Mouse (Mus musculus) liver, adult 2 months (tissue): ENCODE measurements around the gene Hsp90ab1. TPM values are rescaled to one million over a fixed set of nuclear protein-coding genes. Genes with fewer than 3 reads are reported as not detected.

Experiments
- DNase-seq: peaks from one replicate; pipeline ENCODE4 v3.0.0-alpha.2; 2011; ENCODE audit warnings: low read depth, low spot score; ENCODE audit errors: extremely low read depth
- H3K27ac ChIP-seq: fragments of 200-500 bp; replicated peaks from 2 replicates; pipeline ENCODE4 v1.5.1; 2012; ENCODE audit warnings: low read depth, mild to moderate bottlenecking, control low read depth, inconsistent platforms, low read length; ENCODE audit not compliant: insufficient read depth
- H3K27me3 ChIP-seq: fragments of 200-500 bp; 2 replicates; pipeline ENCODE4 v1.6.1; 2012; ENCODE audit warnings: mild to moderate bottlenecking, moderate library complexity, low read length, inconsistent platforms; ENCODE audit not compliant: control insufficient read depth, insufficient read depth
- H3K36me3 ChIP-seq: fragments of 200-500 bp; 2 replicates; pipeline ENCODE4 v1.6.1; 2012; ENCODE audit warnings: low read length, inconsistent platforms; ENCODE audit not compliant: control insufficient read depth, insufficient read depth
- H3K4me1 ChIP-seq: fragments of 200-500 bp; 2 replicates; pipeline ENCODE4 v1.6.1; 2011; ENCODE audit warnings: low read length; ENCODE audit not compliant: control insufficient read depth, insufficient read depth
- H3K4me3 ChIP-seq: fragments of 200-500 bp; 2 replicates; pipeline ENCODE4 v1.5.1; 2011; ENCODE audit warnings: low read depth, mild to moderate bottlenecking, control low read depth, low read length, moderate library complexity; ENCODE audit not compliant: insufficient read depth
- H3K79me2 ChIP-seq: fragments of 200-500 bp; 2 replicates; pipeline ENCODE4 v1.6.1; 2012; ENCODE audit warnings: inconsistent platforms, mild to moderate bottlenecking, low read length, moderate library complexity; ENCODE audit not compliant: control insufficient read depth, insufficient read depth
- H3K9ac ChIP-seq: fragments of 200-500 bp; 2 replicates; pipeline ENCODE4 v1.6.1; 2012; ENCODE audit warnings: low read depth, mild to moderate bottlenecking, control low read depth, inconsistent platforms, low read length
- CTCF ChIP-seq: fragments of 200-500 bp; IDR thresholded peaks from 2 replicates; pipeline ENCODE4 v1.5.1; 2011; ENCODE audit warnings: low read depth, low read length, control low read depth
- POLR2A ChIP-seq: fragments of 200-500 bp; IDR thresholded peaks from 2 replicates; pipeline ENCODE4 v1.6.1; 2011; ENCODE audit warnings: low read length, control low read depth; ENCODE audit not compliant: insufficient read depth; ENCODE audit errors: extremely low read depth
- WGBS: fragments of 180-500 bp; shearing (Covaris S2); methylation state at CpG from one replicate; pipeline ENCODE4 v1.1.7; 2018; 5-methylcytosine and 5-hydroxymethylcytosine counted together
- polyA plus RNA-seq: library from polyadenylated mRNA; depleted of rRNA; stranded (reverse); fragments of >200 nt; gene quantifications from 2 replicates; pipeline ENCODE4 v1.2.3, GENCODE M21; 2012
- total RNA-seq: library from RNA; depleted of rRNA; stranded (reverse); fragments of >200 nt; gene quantifications from 2 replicates; pipeline ENCODE4 v1.2.3, GENCODE M21; 2014

The Hsp90ab1 gene
- total and polyA plus RNA-seq, 2 experiments, result 226 to 248 TPM

- peaks cover 51% of the 10 kb centered on the region for H3K4me1 ChIP-seq
- no peak overlapping the region; the same call in 1 of the 2 replicates for H3K9ac ChIP-seq
- H3K27ac ChIP-seq, result peak overlapping the region; percentile 88
These were observed 13.4 kb upstream of the Hsp90ab1 start for GRCm38 (mm10) chr17:45586449-45586837.

DNA sequence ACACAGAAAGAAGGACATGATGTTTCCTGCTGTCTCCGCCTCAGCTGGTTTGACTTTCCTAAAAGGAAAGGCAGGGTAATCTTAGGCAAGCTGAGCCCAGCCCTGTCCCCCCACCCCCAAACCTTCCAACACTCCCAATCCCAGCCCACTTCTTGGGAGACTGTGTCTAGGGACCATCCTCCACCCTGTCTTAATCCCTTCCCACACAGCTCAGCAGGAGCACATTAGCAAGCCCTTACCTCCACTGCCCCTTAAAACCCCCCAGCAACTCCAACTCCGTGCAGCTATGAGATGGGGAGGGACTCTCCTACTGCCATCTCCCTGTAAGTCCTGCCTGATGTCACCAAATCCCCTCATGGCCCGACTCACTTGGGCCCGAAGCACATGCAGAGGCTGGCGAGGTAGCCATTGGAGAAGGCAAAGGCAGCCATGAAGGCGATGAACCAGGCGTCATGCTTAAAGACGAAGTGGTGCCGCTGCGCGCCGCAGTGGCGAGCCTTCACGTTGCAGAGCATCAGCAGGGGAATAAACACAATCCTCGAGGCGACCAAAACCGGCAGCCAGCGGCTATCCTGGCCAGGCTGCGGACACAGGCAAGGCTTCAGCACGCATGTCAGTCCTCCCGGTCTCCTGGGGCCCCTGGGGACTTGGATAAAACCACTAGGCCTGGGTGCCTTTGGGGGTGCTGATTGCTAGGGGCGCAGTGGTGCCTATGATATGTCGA lies 12.8 kb upstream of the Hsp90ab1 start:
- 74% methylated on average over 23 of the region's 23 CpGs for WGBS
- Histone ChIP-seq H3K4me1 (peaks cover 46% of the 10 kb centered on the region), H3K4me3 (no peak overlapping the region)

More at GRCm38 (mm10) chr17:45586449-45586837, 13.4 kb upstream of the Hsp90ab1 start:
- H3K79me2 ChIP-seq, result peaks cover 6% of the 10 kb centered on the region; the same call in 1 of the 2 replicates
- peak; percentile 70 for DNase-seq
- H3K27me3 ChIP-seq, result no peaks in the 10 kb centered on the region
- H3K4me3 ChIP-seq, result no peak overlapping the region
- H3K36me3 ChIP-seq, result peaks cover 25% of the 10 kb centered on the region
- TF ChIP-seq CTCF (peak; percentile 69), POLR2A (no peak)
- 59% methylated on average over 3 of the region's 3 CpGs for WGBS

DNA sequence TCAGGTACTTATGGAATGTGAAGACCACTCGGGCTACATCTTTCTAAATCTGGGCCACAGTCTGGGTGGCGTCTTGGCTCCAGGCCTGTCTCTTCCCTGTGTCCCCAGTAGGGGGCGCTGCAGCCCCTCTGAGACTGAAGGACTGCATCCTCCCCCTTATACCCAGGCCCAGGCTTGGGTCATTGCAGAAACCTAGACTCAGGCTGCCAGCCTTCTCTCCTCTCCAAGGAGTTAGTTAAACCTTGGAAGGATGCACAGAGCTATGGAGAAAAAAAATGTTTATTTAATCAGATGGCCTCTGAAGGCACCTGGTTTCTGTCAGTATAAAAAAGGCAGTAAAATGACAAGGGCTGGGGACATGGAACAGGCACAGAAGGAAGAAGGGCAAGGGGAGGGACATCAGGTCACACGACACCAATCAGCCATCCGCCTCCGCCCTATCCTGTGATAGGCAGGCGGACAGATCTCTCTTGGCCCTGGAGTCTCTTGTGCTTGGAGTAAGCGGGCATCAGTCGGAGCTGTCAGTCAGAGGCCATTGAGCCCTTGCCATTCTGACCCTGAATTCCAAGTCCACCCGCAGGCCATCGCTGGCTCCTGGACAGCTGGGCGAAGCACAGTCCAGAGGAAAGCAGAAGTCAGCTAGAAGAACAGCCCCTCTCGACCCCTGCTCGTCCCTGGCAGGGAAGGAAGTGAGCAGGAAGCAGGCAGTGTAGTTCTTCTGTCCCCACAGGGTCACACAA lies 12.0 kb upstream of the Hsp90ab1 start:
- peak; percentile 83 for TF ChIP-seq CTCF
- 0 out of 2 replicates have a peak, but pooled peaks have one; percentile 28 for TF ChIP-seq POLR2A
- DNase-seq, result peak; percentile 98
- H3K79me2 ChIP-seq, result no peaks in the 10 kb centered on the region; the same call in 1 of the 2 replicates
- H3K36me3 ChIP-seq, result peaks cover 25% of the 10 kb centered on the region
- H3K4me1 ChIP-seq, result peaks cover 38% of the 10 kb centered on the region
- no peak overlapping the region for H3K4me3 ChIP-seq
- peak overlapping the region; percentile 34 for H3K9ac ChIP-seq
- 3% methylated on average over 14 of the region's 14 CpGs for WGBS
- H3K27me3 ChIP-seq, result no peaks in the 10 kb centered on the region
- peak overlapping the region; percentile 88 for H3K27ac ChIP-seq

More for the DNA sequence above, 12.8 kb upstream of the Hsp90ab1 start:
- H3K36me3 ChIP-seq, result peaks cover 25% of the 10 kb centered on the region
- H3K79me2 ChIP-seq, result peaks cover under 1% of the 10 kb centered on the region; the same call in 1 of the 2 replicates
- DNase-seq, result no peak
- H3K9ac ChIP-seq, result peak overlapping the region; percentile 9
- H3K27ac ChIP-seq, result peak overlapping the region; percentile 88
- TF ChIP-seq CTCF, result no peak
- TF ChIP-seq POLR2A, result no peak
- H3K27me3 ChIP-seq, result no peaks in the 10 kb centered on the region

DNA sequence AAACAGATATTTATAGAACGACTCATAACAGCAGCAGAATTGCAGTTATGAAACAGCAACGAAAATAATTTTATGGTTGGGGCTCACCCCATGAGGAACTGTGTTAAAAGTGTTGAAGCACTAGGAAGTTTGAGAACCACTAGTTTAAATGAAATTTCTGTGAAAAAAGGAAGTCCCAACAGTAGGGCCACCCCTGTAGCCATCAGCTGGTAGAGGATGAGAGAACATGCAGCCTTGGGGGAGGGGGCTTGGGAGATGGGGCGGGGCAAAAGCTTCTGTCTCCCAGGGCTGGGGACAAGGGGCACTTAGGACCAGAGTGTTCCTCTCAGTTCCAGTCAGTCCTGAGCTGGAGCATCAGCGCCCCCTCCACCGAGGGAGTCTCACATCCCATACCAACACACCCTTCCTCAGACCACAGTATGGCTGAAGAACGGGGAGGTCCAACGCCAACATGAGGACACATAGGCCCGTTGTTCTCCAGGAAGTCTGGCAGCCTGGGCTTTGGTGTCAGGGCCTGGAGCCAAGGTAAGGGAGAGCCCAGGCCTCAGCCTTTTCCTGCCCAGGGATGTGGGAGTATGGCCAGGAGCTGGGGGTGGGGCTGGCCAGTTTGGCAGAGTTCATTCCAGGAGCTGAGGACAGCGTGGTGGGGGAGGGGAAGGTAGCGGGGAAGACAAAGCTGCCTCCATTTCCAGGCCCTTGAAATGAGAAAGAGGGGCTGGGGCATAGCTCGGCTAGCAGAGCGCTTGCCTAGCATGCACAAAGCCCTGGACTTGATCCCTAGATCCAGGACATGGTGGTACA lies 11.2 kb upstream of the Hsp90ab1 start:
- H3K4me3 ChIP-seq, result no peak overlapping the region
- DNase-seq, result peak; percentile 88
- peaks cover 34% of the 10 kb centered on the region for H3K4me1 ChIP-seq
- H3K27ac ChIP-seq, result peak overlapping the region; percentile 88
- H3K79me2 ChIP-seq, result no peaks in the 10 kb centered on the region; the same call in 1 of the 2 replicates
- H3K9ac ChIP-seq, result peak overlapping the region; percentile 34
- WGBS, result 15% methylated on average over 12 of the region's 12 CpGs
- peaks cover 25% of the 10 kb centered on the region for H3K36me3 ChIP-seq
- no peak for TF ChIP-seq CTCF
- no peak for TF ChIP-seq POLR2A
- H3K27me3 ChIP-seq, result no peaks in the 10 kb centered on the region

GRCm38 (mm10) chr17:45582715-45583355 lies 9.8 kb upstream of the Hsp90ab1 start:
- Histone ChIP-seq H3K9ac (no peak overlapping the region), H3K36me3 (peaks cover 14% of the 10 kb centered on the region), H3K79me2 (no peaks in the 10 kb centered on the region), H3K27me3 (no peaks in the 10 kb centered on the region), H3K4me3 (no peak overlapping the region), H3K4me1 (peaks cover 24% of the 10 kb centered on the region), H3K27ac (peak overlapping the region; percentile 22)
- DNase-seq, result peak; percentile 59
- WGBS, result 52% methylated on average over 6 of the region's 6 CpGs
- TF ChIP-seq CTCF (peak; percentile 78), POLR2A (no peak)
